Mouse (Mus musculus) limb, embryonic 12.5 days (tissue): ENCODE data around the gene Ccdc62. TPM values are rescaled to one million over a fixed set of nuclear protein-coding genes. Genes with fewer than 3 reads are reported as not detected.

ENCODE experiments used
- ATAC-seq: fragments of 200-750 bp; cut with Nextera tagmentation; 2 replicates; pipeline ENCODE4 v1.8.0; 2017; ENCODE audit warnings: low read depth, moderate TSS enrichment; ENCODE audit not compliant: insufficient number of reproducible peaks, insufficient read depth, low FRiP score, low TSS enrichment
- H3K27ac ChIP-seq: fragments of 300-500 bp; sonication (generic); 2 replicates; pipeline ENCODE4 v1.5.1; 2016; ENCODE audit warnings: mild to moderate bottlenecking, moderate library complexity
- H3K27me3 ChIP-seq: fragments of 300-500 bp; sonication (generic); 2 replicates; pipeline ENCODE4 v1.6.1; 2016; ENCODE audit warnings: mild to moderate bottlenecking, moderate library complexity
- H3K36me3 ChIP-seq: fragments of 300-500 bp; sonication (generic); 2 replicates; pipeline ENCODE4 v1.6.1; 2016; ENCODE audit warnings: mild to moderate bottlenecking, moderate library complexity
- H3K4me1 ChIP-seq: fragments of 300-500 bp; sonication (generic); replicated peaks from 2 replicates; pipeline ENCODE4 v1.6.1; 2016
- H3K4me2 ChIP-seq: fragments of 300-500 bp; sonication (generic); 2 replicates; pipeline ENCODE4 v1.6.1; 2016; ENCODE audit warnings: mild to moderate bottlenecking, moderate library complexity
- H3K4me3 ChIP-seq: fragments of 300-500 bp; sonication (generic); replicated peaks from 2 replicates; pipeline ENCODE4 v1.5.1; 2016; ENCODE audit warnings: mild to moderate bottlenecking
- H3K9ac ChIP-seq: fragments of 300-500 bp; sonication (generic); replicated peaks from 2 replicates; pipeline ENCODE4 v1.6.1; 2016; ENCODE audit warnings: mild to moderate bottlenecking, moderate library complexity
- H3K9me3 ChIP-seq: fragments of 300-500 bp; sonication (generic); 2 replicates; pipeline ENCODE4 v1.6.1; 2016; ENCODE audit warnings: mild to moderate bottlenecking, moderate library complexity
- WGBS: fragments of 180-500 bp; shearing (Covaris S2); methylation state at CpG from one replicate; pipeline ENCODE4 v1.1.7; 2016; 5-methylcytosine and 5-hydroxymethylcytosine counted together
- polyA plus RNA-seq: library from polyadenylated mRNA; unstranded; fragments of >200 nt; fragmentation: Nextera tagmentation; extraction: Ambion mirVana; gene quantifications from 2 replicates; pipeline ENCODE4 v1.2.1, GENCODE M21; 2016

Ccdc62 gene
- polyA plus RNA-seq, 1 experiment from 2014 or later: 5.9 TPM

DNA sequence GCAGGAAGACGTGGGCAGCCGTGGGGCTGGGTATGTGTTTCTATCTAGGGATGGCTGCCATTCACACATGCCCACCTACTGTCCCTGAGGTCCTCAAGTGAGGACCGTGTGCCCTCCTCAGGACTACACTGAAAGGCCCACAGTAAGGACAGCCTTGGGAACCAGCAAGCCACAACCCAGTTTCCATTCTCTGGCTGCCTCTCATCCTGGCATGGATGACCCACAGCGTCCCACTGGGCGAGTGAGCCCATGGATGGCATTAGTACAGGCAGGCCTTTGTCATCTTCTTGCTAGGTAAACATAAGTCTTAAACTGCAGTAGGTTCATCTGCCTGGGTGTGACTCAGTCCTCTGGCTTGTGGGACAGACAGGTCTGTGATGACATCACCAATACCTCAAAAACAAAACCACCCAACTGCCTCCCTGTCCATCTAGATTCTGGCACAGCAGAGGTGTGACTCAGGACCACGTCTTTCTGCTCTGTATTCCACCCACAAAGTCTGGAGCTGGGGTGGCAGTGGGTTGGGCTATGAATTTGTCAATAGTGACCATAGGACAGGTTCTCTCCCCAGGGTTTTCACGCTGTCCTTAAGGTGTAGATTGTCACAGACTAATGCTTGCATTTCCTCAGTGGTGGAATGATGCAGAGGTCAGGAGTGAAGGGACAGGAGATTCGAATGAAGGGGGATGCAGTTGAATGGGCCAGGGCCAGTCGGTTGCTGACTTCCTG is 50.2 kb downstream of the Ccdc62 start:
- no peaks in the 10 kb centered on the region for H3K9me3 ChIP-seq
- H3K4me3 ChIP-seq: no peak overlapping the region
- peaks cover 31% of the 10 kb centered on the region for H3K4me1 ChIP-seq
- peaks cover 10% of the 10 kb centered on the region for H3K27me3 ChIP-seq
- no peak overlapping the region for H3K27ac ChIP-seq
- ATAC-seq: no peak
- H3K4me2 ChIP-seq: no peak overlapping the region
- H3K9ac ChIP-seq: no peak overlapping the region
- WGBS: 84% methylated on average over 9 of the region's 9 CpGs
- H3K36me3 ChIP-seq: no peaks in the 10 kb centered on the region

DNA sequence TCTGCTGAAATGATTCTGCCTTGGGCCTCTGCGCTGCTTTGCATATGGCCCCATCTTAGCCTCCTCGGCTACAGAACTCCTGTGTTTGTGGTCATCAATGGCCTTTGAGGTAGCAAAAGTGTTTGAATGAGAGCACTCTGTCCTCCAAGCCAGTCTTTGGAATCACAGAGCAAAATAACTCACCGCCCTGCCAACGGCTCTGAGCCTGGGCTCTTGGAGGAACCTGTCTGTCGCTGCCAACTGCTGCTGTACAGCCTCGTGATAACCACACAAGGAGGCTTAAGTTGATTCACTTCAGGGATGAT is 50.7 kb downstream of the Ccdc62 start:
- WGBS: 70% methylated on average over 6 of the region's 6 CpGs
- H3K4me2 ChIP-seq: no peak overlapping the region
- H3K9me3 ChIP-seq: no peaks in the 10 kb centered on the region
- H3K27me3 ChIP-seq: peaks cover 5% of the 10 kb centered on the region; the same call in 1 of the 2 replicates
- peaks cover 31% of the 10 kb centered on the region for H3K4me1 ChIP-seq
- H3K36me3 ChIP-seq: no peaks in the 10 kb centered on the region
- no peak overlapping the region for H3K27ac ChIP-seq
- H3K9ac ChIP-seq: no peak overlapping the region
- ATAC-seq: no peak
- H3K4me3 ChIP-seq: no peak overlapping the region

DNA sequence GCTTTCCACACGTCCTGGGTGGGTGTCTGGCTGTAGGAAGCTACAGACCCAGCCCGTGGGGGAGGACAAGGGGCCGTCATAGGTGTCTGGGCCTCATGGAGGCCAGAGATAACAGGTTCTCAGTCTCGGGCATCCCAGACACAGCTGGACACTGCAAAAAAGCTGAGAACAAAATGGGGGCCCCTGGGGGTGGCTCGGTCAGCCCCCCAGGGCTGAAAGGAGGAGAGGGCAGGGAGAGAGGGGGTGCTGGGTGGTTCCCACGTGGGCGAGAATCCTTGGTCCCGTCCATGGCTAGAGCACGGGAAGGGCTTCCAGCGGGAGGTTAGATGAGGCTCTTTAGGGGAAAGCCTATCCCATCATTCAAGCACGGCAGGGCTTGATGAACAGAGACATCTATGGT is 52.4 kb downstream of the Ccdc62 start:
- Histone ChIP-seq H3K4me3 (no peak overlapping the region), H3K27ac (no peak overlapping the region), H3K4me2 (no peak overlapping the region), H3K36me3 (no peaks in the 10 kb centered on the region), H3K9ac (no peak overlapping the region), H3K4me1 (peaks cover 33% of the 10 kb centered on the region), H3K9me3 (no peaks in the 10 kb centered on the region), H3K27me3 (no peaks in the 10 kb centered on the region)
- WGBS: 81% methylated on average over 11 of the region's 11 CpGs
- ATAC-seq: no peak

DNA sequence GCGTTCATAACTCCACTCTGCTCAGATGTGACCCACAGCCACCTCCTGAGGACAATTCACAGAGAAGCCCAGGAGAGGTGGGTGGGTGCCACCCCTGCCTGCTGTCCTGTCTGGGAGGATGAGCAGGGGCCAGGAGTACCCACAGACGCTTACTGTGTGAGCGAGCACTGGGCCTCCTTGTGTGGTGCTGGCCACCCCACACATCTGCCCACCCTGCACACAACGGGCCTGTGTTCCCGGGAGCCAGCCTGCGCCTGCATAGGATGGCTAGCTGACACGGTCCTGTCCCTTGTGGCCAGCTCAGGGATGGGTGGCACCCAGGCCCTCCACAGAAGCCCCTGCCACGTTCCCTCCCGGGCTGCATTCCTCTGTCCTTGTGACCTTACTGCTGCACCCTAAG is 55.0 kb downstream of the Ccdc62 start:
- no peak overlapping the region for H3K27ac ChIP-seq
- 0 out of 2 replicates have a peak overlapping the region, but pooled peaks have one; percentile 27 for H3K9ac ChIP-seq
- no peaks in the 10 kb centered on the region for H3K9me3 ChIP-seq
- H3K4me3 ChIP-seq: no peak overlapping the region
- H3K27me3 ChIP-seq: no peaks in the 10 kb centered on the region
- 68% methylated on average over 9 of the region's 9 CpGs for WGBS
- H3K4me2 ChIP-seq: no peak overlapping the region
- no peaks in the 10 kb centered on the region for H3K36me3 ChIP-seq
- ATAC-seq: no peak
- peaks cover 22% of the 10 kb centered on the region for H3K4me1 ChIP-seq

DNA sequence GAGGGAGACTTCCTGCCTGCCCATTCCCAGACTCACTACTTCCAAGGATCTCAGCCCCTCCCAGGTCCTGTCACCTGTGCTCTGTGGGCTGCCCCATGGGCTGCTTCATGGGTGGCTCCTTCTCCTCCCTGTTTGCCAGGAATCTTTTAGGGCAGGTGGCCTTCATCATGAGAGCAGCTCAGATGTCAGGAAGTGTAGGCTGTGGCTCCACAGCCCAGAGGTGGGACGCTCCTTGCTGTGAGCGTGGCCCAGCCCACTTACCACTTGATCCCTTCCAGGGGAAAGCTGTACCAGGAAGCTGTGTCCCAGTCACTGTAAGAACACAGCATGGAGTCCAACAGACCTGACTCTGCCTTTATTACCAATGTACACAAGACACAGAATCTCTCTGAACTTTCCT is 56.4 kb downstream of the Ccdc62 start:
- ATAC-seq: no peak
- H3K27ac ChIP-seq: no peak overlapping the region
- no peak overlapping the region for H3K4me3 ChIP-seq
- peaks cover 20% of the 10 kb centered on the region for H3K4me1 ChIP-seq
- no peaks in the 10 kb centered on the region for H3K9me3 ChIP-seq
- no peaks in the 10 kb centered on the region for H3K36me3 ChIP-seq
- H3K27me3 ChIP-seq: no peaks in the 10 kb centered on the region
- no peak overlapping the region for H3K4me2 ChIP-seq
- WGBS: 44% methylated on average over 2 of the region's 2 CpGs
- no peak overlapping the region for H3K9ac ChIP-seq

DNA sequence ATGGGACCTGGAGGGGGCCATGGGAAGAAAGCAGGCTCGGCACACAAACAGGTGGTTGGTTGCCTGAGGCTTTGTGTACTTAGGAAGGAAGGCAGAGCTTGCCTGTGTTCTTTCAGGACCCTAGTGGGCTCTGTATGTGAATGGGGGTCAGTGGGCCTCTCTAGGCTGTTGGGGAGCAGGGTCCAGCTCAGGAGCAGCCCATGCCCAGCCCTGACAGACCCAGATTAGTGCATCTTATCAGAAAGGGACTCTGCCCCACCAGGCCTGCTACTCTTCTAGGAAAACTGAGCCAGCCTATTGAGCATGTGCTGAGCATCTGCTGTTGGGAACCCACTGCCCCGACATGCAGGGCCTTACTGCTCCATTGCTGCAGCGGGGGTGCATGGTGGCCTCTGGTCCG is 57.0 kb downstream of the Ccdc62 start:
- WGBS: 68% methylated on average over 4 of the region's 4 CpGs
- Histone ChIP-seq H3K27me3 (no peaks in the 10 kb centered on the region), H3K36me3 (no peaks in the 10 kb centered on the region), H3K9me3 (no peaks in the 10 kb centered on the region), H3K4me2 (no peak overlapping the region), H3K9ac (no peak overlapping the region), H3K4me3 (no peak overlapping the region), H3K4me1 (peaks cover 20% of the 10 kb centered on the region), H3K27ac (peak overlapping the region; percentile 46; the same call in 1 of the 2 replicates)
- no peak for ATAC-seq

DNA sequence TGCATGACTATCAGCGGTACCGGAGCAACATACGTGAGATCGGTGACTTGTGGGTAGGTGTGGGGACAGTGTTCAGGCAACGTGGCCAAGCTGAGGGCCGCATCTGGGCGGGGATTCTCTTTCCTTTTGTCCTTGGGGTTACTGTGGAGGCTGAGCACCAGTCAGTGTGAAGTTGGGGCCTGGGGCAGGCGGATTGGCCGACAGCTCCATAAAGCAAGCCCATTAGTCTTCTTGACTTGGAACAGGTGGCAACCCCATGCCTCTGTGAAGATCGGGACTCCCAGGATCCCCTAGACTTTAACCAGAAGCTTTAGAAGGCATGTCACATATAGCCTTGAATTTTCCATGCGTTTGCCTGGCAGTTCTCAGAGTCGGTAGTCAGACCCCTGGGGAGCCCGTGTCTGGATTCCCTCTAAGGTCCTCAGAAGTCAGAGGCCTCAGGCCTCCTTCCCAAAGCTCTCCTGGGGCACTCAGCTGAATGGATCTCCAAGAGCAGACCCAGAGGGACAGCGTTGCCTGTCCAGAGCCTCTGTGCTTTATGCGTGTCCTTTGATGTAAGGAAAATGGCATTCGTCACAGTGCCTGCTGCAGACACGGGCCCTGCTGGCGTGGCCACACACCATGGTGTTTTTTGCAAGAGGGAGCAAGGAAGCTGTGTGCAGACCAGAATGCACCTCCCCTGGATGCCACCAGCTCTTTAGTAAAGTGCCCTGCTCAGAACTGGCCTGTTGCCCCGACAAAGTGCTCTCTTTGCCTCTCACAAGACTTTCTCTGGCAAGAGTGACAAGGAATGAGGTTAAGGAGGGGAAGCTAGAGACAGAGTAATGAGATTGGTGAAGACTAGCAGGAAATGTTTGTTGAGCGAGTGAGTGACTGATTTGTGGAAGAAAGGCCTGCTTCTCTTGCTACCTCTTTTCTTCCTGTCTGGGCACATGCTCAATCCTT is 59.7 kb downstream of the Ccdc62 start:
- no peak for ATAC-seq
- peaks cover 20% of the 10 kb centered on the region for H3K4me1 ChIP-seq
- no peaks in the 10 kb centered on the region for H3K9me3 ChIP-seq
- WGBS: 60% methylated on average over 20 of the region's 20 CpGs
- H3K9ac ChIP-seq: 0 out of 2 replicates have a peak overlapping the region, but pooled peaks have one; percentile 8
- no peak overlapping the region for H3K4me2 ChIP-seq
- no peaks in the 10 kb centered on the region for H3K27me3 ChIP-seq
- H3K4me3 ChIP-seq: no peak overlapping the region
- 0 out of 2 replicates have a peak, but pooled peaks cover 4% of the 10 kb centered on the region for H3K36me3 ChIP-seq
- H3K27ac ChIP-seq: no peak overlapping the region

DNA sequence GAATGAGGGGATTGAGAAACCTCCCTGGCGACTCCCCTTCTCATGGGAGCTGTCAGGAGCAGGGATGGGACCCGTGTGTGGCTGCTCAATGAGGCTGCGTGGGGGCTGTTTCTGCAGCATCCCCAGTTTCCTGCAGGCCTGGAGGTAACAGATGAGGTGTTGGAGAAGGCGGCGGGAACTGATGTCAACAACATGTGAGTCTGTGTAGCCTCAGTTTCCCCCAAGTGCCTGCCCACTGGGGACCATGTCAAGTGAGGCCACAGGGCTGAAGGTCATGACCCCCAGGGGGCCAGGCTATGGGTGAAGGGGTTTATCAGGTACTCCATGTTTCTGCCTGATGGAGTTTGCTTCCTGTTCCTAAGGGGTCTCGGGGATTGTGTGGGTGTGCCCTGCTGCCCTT is 60.8 kb downstream of the Ccdc62 start:
- Histone ChIP-seq H3K9ac (no peak overlapping the region), H3K4me1 (peaks cover 15% of the 10 kb centered on the region), H3K36me3 (0 out of 2 replicates have a peak, but pooled peaks cover 4% of the 10 kb centered on the region), H3K27ac (no peak overlapping the region), H3K4me3 (no peak overlapping the region), H3K4me2 (no peak overlapping the region), H3K27me3 (no peaks in the 10 kb centered on the region), H3K9me3 (no peaks in the 10 kb centered on the region)
- WGBS: 82% methylated on average over 6 of the region's 6 CpGs
- ATAC-seq: no peak

DNA sequence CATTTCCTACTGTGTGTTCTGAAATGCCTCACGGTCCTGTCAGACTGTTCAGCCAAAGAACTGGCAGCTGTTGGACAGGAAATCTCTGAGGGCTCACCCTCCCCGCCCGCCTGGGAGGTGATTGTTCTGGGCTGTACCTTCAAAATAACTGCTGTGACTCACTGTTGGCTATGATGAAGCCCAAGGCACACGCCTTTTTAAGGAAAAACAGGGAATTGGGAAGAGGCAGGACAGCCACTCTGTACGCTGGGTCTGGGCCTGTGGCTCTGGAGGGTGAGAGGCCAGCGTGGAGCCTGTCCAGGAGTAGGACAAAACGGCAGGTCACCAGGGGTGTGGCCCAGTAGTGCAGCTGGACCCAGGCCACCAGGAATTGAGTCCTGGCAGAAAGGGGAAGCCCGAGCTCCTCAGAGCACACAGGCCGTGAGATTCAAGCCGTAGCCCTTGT is 61.7 kb downstream of the Ccdc62 start:
- Histone ChIP-seq H3K9me3 (no peaks in the 10 kb centered on the region), H3K4me2 (no peak overlapping the region), H3K27ac (no peak overlapping the region), H3K36me3 (0 out of 2 replicates have a peak, but pooled peaks cover 4% of the 10 kb centered on the region), H3K27me3 (no peaks in the 10 kb centered on the region), H3K9ac (no peak overlapping the region; the same call in 1 of the 2 replicates), H3K4me1 (peaks cover 6% of the 10 kb centered on the region), H3K4me3 (no peak overlapping the region)
- ATAC-seq: no peak
- WGBS: 82% methylated on average over 10 of the region's 10 CpGs

DNA sequence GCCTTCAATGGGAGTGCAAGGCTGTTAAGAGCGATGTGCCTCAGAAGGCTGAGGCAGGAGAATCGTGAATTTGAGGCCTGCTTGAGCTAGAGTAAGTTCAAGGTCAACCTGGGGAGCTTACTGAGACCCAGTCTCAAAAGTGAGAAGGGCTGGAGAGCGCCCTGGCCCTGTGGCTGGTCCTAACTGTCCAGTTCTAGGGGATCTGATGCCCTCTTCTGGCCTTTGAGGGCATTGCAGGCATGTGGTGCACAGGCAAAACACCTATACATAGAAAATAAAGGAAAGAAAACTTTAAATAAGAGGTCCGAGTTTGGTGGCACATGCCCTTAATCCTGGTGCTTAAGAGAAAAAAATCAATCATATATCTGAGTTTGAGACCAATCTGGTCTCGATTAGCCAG is 62.3 kb downstream of the Ccdc62 start:
- ATAC-seq: 0 out of 2 replicates have a peak, but pooled peaks have one; percentile 22
- H3K4me2 ChIP-seq: no peak overlapping the region
- no peaks in the 10 kb centered on the region for H3K27me3 ChIP-seq
- H3K9ac ChIP-seq: no peak overlapping the region
- peaks cover under 1% of the 10 kb centered on the region; the same call in 1 of the 2 replicates for H3K4me1 ChIP-seq
- H3K27ac ChIP-seq: no peak overlapping the region
- WGBS: 29% methylated on average over 5 of the region's 5 CpGs
- H3K9me3 ChIP-seq: no peaks in the 10 kb centered on the region
- H3K36me3 ChIP-seq: 0 out of 2 replicates have a peak, but pooled peaks cover 4% of the 10 kb centered on the region
- no peak overlapping the region for H3K4me3 ChIP-seq
